Mouse (Mus musculus): ENCODE measurements around the gene Hist2h2ab. TPM values are rescaled to one million over a fixed set of nuclear protein-coding genes. Genes with fewer than 3 reads are reported as not detected.
"Not testable (repeated sequence)": the region's sequence is repeated elsewhere in the genome, so short reads cannot be mapped to it uniquely, and the experiment has no call there.

Gene Hist2h2ab
- polyA plus RNA-seq, 1 experiment from 2014 or later: 1.3 TPM

- no peak overlapping the region for H3K4me2 ChIP-seq (ENCODE audit: low read depth, low read length)
Measured at GRCm38 (mm10) chr3:96195616-96196313, 23.9 kb upstream of the Hist2h2ab start.

DNA sequence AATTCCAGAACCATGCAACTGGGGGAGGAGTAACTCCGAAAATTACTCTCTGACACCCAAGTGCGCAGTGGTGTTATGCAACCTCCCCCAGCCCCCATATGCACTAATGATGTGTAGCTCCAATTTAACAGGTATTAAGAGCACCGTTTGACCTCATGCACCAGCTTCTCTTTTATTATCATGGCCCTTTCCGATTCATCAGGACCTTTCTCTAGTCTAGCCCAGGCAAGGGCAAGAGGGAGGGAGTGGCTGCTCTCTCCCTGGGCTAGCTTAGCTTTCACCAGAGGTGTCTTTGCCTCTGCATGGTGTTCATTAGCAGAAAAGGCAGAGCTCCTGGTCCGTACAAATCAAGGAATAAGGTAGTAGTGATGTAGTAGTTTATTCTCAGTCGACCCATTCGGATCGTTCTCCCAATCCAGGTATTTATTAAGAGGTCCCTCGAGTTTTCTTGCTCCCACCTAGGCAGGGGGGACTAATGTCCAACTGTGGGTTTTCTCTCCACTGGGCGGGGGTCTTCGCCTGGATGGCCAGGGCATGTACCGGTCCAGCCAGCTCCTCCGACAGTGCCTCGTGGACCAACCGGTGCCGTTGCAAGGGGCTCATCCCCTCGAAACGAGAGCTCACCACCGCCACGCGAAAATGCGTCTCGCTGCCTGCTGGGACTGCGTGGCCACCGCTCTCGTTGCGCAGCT, 23.1 kb upstream of the Hist2h2ab start:
- 21% methylated on average over 27 of the region's 27 CpGs for WGBS
- no peak for ATAC-seq (ENCODE audit: low read depth)
- H3K27ac ChIP-seq (ENCODE audit: low read length): peak overlapping the region; percentile 96

More at GRCm38 (mm10) chr3:96195616-96196313, 23.9 kb upstream of the Hist2h2ab start:
- Histone ChIP-seq H3K4me1 (replicated peaks; ENCODE audit: control insufficient read depth, insufficient read depth, low read length) (peaks cover 13% of the 10 kb centered on the region; the same call in 1 of the 2 replicates), H3K9me3 (ENCODE audit: control insufficient read depth, low read length) (no peaks in the 10 kb centered on the region), H3K9ac (ENCODE audit: low read length) (no peak overlapping the region), H3K27ac (ENCODE audit: low read length) (no peak overlapping the region), H3K4me3 (ENCODE audit: low read length) (no peak overlapping the region), H3K36me3 (ENCODE audit: control insufficient read depth, insufficient read depth, low read length) (no peaks in the 10 kb centered on the region), H3K27me3 (ENCODE audit: control insufficient read depth, insufficient read depth, low read depth, low read length) (no peaks in the 10 kb centered on the region)
- 86% methylated on average over 11 of the region's 11 CpGs for WGBS
- ATAC-seq (ENCODE audit: low read depth): no peak

GRCm38 (mm10) chr3:96197129-96197749, 22.4 kb upstream of the Hist2h2ab start:
- Histone ChIP-seq H3K4me2 (ENCODE audit: low read depth, low read length) (peak overlapping the region; percentile 97), H3K4me1 (replicated peaks; ENCODE audit: control insufficient read depth, insufficient read depth, low read length) (peaks cover 13% of the 10 kb centered on the region; the same call in 1 of the 2 replicates), H3K27me3 (ENCODE audit: control insufficient read depth, insufficient read depth, low read depth, low read length) (no peaks in the 10 kb centered on the region), H3K36me3 (ENCODE audit: control insufficient read depth, insufficient read depth, low read length) (no peaks in the 10 kb centered on the region), H3K9me3 (ENCODE audit: control insufficient read depth, low read length) (no peaks in the 10 kb centered on the region), H3K4me3 (ENCODE audit: low read length) (peak overlapping the region; percentile 86), H3K9ac (ENCODE audit: low read length) (peak overlapping the region; percentile 91), H3K27ac (ENCODE audit: low read length) (peak overlapping the region; percentile 96)
- ATAC-seq (ENCODE audit: low read depth): peak; percentile 95
- WGBS: under 1% methylated on average over 50 of the region's 50 CpGs

More for the DNA sequence above, 23.1 kb upstream of the Hist2h2ab start:
- H3K9ac ChIP-seq (ENCODE audit: low read length): peak overlapping the region; percentile 91
- H3K4me2 ChIP-seq (ENCODE audit: low read depth, low read length): peak overlapping the region; percentile 97
- peak overlapping the region; percentile 86 for H3K4me3 ChIP-seq (ENCODE audit: low read length)
- H3K4me1 ChIP-seq (replicated peaks; ENCODE audit: control insufficient read depth, insufficient read depth, low read length): peaks cover 13% of the 10 kb centered on the region; the same call in 1 of the 2 replicates
- H3K36me3 ChIP-seq (ENCODE audit: control insufficient read depth, insufficient read depth, low read length): no peaks in the 10 kb centered on the region
- no peaks in the 10 kb centered on the region for H3K9me3 ChIP-seq (ENCODE audit: control insufficient read depth, low read length)
- H3K27me3 ChIP-seq (ENCODE audit: control insufficient read depth, insufficient read depth, low read depth, low read length): no peaks in the 10 kb centered on the region

- Histone ChIP-seq H3K27me3 (ENCODE audit: control insufficient read depth, insufficient read depth, low read depth, low read length) (no peaks in the 10 kb centered on the region), H3K4me3 (ENCODE audit: low read length) (peak overlapping the region; percentile 86), H3K27ac (ENCODE audit: low read length) (peak overlapping the region; percentile 50), H3K36me3 (ENCODE audit: control insufficient read depth, insufficient read depth, low read length) (no peaks in the 10 kb centered on the region), H3K4me1 (replicated peaks; ENCODE audit: control insufficient read depth, insufficient read depth, low read length) (peaks cover 13% of the 10 kb centered on the region; the same call in 1 of the 2 replicates), H3K4me2 (ENCODE audit: low read depth, low read length) (peak overlapping the region; percentile 97), H3K9ac (ENCODE audit: low read length) (peak overlapping the region; percentile 60), H3K9me3 (ENCODE audit: control insufficient read depth, low read length) (no peaks in the 10 kb centered on the region)
- ATAC-seq (ENCODE audit: low read depth): peak; percentile 27; the same call in 1 of the 2 replicates
- WGBS: 7% methylated on average over 6 of the region's 6 CpGs
Measured at GRCm38 (mm10) chr3:96198181-96198580, 21.5 kb upstream of the Hist2h2ab start.

DNA sequence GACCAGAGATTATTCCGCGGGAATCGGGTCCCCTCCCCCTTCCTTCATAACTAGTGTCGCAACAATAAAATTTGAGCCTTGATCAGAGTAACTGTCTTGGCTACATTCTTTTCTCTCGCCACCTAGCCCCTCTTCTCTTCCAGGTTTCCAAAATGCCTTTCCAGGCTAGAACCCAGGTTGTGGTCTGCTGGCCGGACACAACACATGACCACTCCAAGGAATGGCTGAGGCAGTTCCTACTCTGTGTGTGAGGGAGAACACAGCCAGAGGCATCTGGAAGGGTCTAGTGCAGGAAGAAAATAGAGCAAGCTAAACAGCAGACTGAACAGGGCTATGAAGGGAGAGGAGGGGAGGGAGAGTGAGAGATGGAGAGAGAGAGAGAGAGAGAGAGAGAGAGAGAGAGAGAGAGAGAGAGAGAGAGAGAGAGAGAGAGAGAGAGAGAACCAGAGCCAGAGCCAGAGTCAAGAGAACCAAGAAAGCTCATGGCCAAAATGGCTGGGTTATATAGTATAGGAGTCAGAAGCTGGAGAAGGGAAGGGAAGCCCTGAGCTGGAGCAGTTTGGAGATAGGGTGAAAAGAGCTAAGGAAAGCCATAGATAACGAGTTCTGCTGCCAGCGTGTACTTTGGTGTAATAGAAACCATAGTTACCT, 20.9 kb upstream of the Hist2h2ab start:
- not testable (repeated sequence) for ATAC-seq (ENCODE audit: low read depth)

GRCm38 (mm10) chr3:96199731-96200130, 19.9 kb upstream of the Hist2h2ab start:
- H3K27me3 ChIP-seq (ENCODE audit: control insufficient read depth, insufficient read depth, low read depth, low read length): no peaks in the 10 kb centered on the region
- no peak overlapping the region for H3K27ac ChIP-seq (ENCODE audit: low read length)
- H3K36me3 ChIP-seq (ENCODE audit: control insufficient read depth, insufficient read depth, low read length): no peaks in the 10 kb centered on the region
- ATAC-seq (ENCODE audit: low read depth): no peak
- no peak overlapping the region for H3K4me2 ChIP-seq (ENCODE audit: low read depth, low read length)
- H3K4me3 ChIP-seq (ENCODE audit: low read length): no peak overlapping the region
- H3K4me1 ChIP-seq (replicated peaks; ENCODE audit: control insufficient read depth, insufficient read depth, low read length): peaks cover 13% of the 10 kb centered on the region; the same call in 1 of the 2 replicates
- no peaks in the 10 kb centered on the region for H3K9me3 ChIP-seq (ENCODE audit: control insufficient read depth, low read length)
- WGBS: 30% methylated on average over 2 of the region's 2 CpGs
- no peak overlapping the region for H3K9ac ChIP-seq (ENCODE audit: low read length)

More for the DNA sequence above, 20.9 kb upstream of the Hist2h2ab start:
- peak overlapping the region; percentile 97; the same call in 1 of the 2 replicates for H3K4me2 ChIP-seq (ENCODE audit: low read depth, low read length)
- not testable (repeated sequence) for H3K36me3 ChIP-seq (ENCODE audit: control insufficient read depth, insufficient read depth, low read length); H3K27me3 ChIP-seq (ENCODE audit: control insufficient read depth, insufficient read depth, low read depth, low read length); H3K4me3 ChIP-seq (ENCODE audit: low read length); H3K9me3 ChIP-seq (ENCODE audit: control insufficient read depth, low read length); H3K9ac ChIP-seq (ENCODE audit: low read length); H3K27ac ChIP-seq (ENCODE audit: low read length)
- WGBS: 23% methylated on average over 6 of the region's 8 CpGs
- peaks cover 13% of the 10 kb centered on the region; the same call in 1 of the 2 replicates for H3K4me1 ChIP-seq (replicated peaks; ENCODE audit: control insufficient read depth, insufficient read depth, low read length)

DNA sequence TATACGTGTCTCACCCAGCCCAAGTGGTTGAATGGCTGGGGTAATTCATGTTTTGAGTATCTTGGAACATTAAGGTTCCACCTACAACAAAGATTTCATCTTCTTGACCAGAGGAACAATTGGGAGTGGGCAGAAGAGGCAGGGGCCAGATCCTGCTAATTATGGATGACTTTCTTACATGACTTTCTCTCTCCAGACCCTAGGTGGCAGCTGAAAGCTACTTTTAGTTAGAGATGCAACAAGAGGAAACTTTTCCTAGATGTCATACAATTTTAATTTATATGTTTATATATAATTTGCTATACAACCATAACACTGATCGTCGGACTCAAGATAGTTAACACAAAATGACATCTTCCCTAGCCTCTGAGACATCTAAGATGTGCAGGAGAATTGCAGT, 11.8 kb upstream of the Hist2h2ab start:
- no peak for ATAC-seq (ENCODE audit: low read depth)
- WGBS: 73% methylated on average over 3 of the region's 3 CpGs
- H3K27me3 ChIP-seq (ENCODE audit: control insufficient read depth, insufficient read depth, low read depth, low read length): no peaks in the 10 kb centered on the region
- no peaks in the 10 kb centered on the region for H3K36me3 ChIP-seq (ENCODE audit: control insufficient read depth, insufficient read depth, low read length)
- no peak overlapping the region for H3K4me2 ChIP-seq (ENCODE audit: low read depth, low read length)
- no peak overlapping the region for H3K4me3 ChIP-seq (ENCODE audit: low read length)
- no peak overlapping the region for H3K27ac ChIP-seq (ENCODE audit: low read length)
- no peak overlapping the region for H3K9ac ChIP-seq (ENCODE audit: low read length)
- H3K4me1 ChIP-seq (replicated peaks; ENCODE audit: control insufficient read depth, insufficient read depth, low read length): no peaks in the 10 kb centered on the region
- H3K9me3 ChIP-seq (ENCODE audit: control insufficient read depth, low read length): no peaks in the 10 kb centered on the region

GRCm38 (mm10) chr3:96209242-96209641, 10.4 kb upstream of the Hist2h2ab start:
- Histone ChIP-seq H3K4me1 (replicated peaks; ENCODE audit: control insufficient read depth, insufficient read depth, low read length) (no peaks in the 10 kb centered on the region), H3K36me3 (ENCODE audit: control insufficient read depth, insufficient read depth, low read length) (no peaks in the 10 kb centered on the region), H3K9me3 (ENCODE audit: control insufficient read depth, low read length) (no peaks in the 10 kb centered on the region), H3K27ac (ENCODE audit: low read length) (no peak overlapping the region), H3K4me3 (ENCODE audit: low read length) (no peak overlapping the region), H3K4me2 (ENCODE audit: low read depth, low read length) (no peak overlapping the region), H3K9ac (ENCODE audit: low read length) (no peak overlapping the region), H3K27me3 (ENCODE audit: control insufficient read depth, insufficient read depth, low read depth, low read length) (no peaks in the 10 kb centered on the region)
- ATAC-seq (ENCODE audit: low read depth): no peak
- WGBS: 20% methylated on average over 15 of the region's 15 CpGs

Measured in lung, embryonic 16.5 days (tissue).